Mouse (Mus musculus) c-Kit-positive CD71-positive TER-119-positive erythroid progenitor cells, embryonic 14.5 days (primary cell): Measurements from ENCODE around the gene Olfr307.
"Not testable (repeated sequence)": the region's sequence is repeated elsewhere in the genome, so short reads cannot be mapped to it uniquely, and the experiment has no call there.

Source experiments
- DNase-seq: peaks from one replicate; pipeline ENCODE4 v3.0.0-alpha.2; 2013; ENCODE audit warnings: low spot score

Gene Olfr307

GRCm38 (mm10) chr7:86337486-86337885, at the start of gene Olfr307:
Olfr307 (minus strand) TSS chr7:86337586.
- DNase-seq: no peak

GRCm38 (mm10) chr7:86386558-86386957, 49.2 kb upstream of the Olfr307 start, which contains the start of gene Olfr304:
Olfr304 (minus strand) TSS chr7:86386658.
- DNase-seq: no peak

- DNase-seq: no peak
Observed at GRCm38 (mm10) chr7:86385769-86386168, 48.4 kb upstream of the Olfr307 start.

- no peak for DNase-seq
Observed at GRCm38 (mm10) chr7:86366828-86367227, 29.4 kb upstream of the Olfr307 start, which contains the start of gene Olfr305. Olfr305 (minus strand) TSS chr7:86366928.

GRCm38 (mm10) chr7:86346296-86346695, 8.9 kb upstream of the Olfr307 start:
- not testable (repeated sequence) for DNase-seq

GRCm38 (mm10) chr7:86344253-86344652, 6.9 kb upstream of the Olfr307 start:
- no peak for DNase-seq

GRCm38 (mm10) chr7:86342881-86343565, 5.6 kb upstream of the Olfr307 start:
- no peak for DNase-seq

- no peak for DNase-seq
Observed at GRCm38 (mm10) chr7:86325530-86325929, 11.9 kb downstream of the Olfr307 start, which contains the start of gene Olfr308. Olfr308 (minus strand) TSS chr7:86325630.

- DNase-seq: no peak
Observed at GRCm38 (mm10) chr7:86321323-86321722, 16.1 kb downstream of the Olfr307 start.

- no peak for DNase-seq
Observed at GRCm38 (mm10) chr7:86313608-86314007, 23.8 kb downstream of the Olfr307 start, which contains the start of gene Olfr309. Olfr309 (minus strand) TSS chr7:86313708.
